ENCODE assay signal across 14 mouse cellular contexts in genomic region chr12:86683698-86684097, GRCm38 (mm10). TPM values are rescaled to one million over a fixed set of nuclear protein-coding genes. Genes with fewer than 3 reads are reported as not detected.
DNase-seq lines count a peak whose midpoint lies in the region; ATAC-seq lines count a peak whose summit lies in the region.
"Had no signal": no experiment of that assay in that cellular context is flagged by ENCODE, and none has a peak within 500 bp of the region (broad histone marks: within the 10 kb centered on the region; RNA-seq: fewer than 3 reads in every experiment).

No protein-coding gene starts in this region.

- WGBS in hindbrain, embryonic 15.5 days = 78% methylated on average over 7 of the region's 7 CpGs
- WGBS in hindbrain, embryonic 16.5 days = 74% methylated on average over 7 of the region's 7 CpGs
- 11% methylated on average over 7 of the region's 7 CpGs for WGBS in liver, embryonic 13.5 days (ENCODE audit: insufficient replicate concordance)

- no peak for ATAC-seq in hindbrain, embryonic 15.5 days (ENCODE audit: low FRiP score, low read depth)
- no peak for ATAC-seq in hindbrain, embryonic 16.5 days
- ATAC-seq in liver, embryonic 13.5 days (ENCODE audit: low read depth) = 0 out of 2 replicates have a peak, but pooled peaks have one; percentile 30

- H3K27me3 ChIP-seq in hindbrain, embryonic 15.5 days = no peaks in the 10 kb centered on the region
- no peaks in the 10 kb centered on the region for H3K27me3 ChIP-seq in hindbrain, embryonic 16.5 days (replicated peaks; ENCODE audit: control insufficient read depth, insufficient read depth, low read length)
- peaks cover 23% of the 10 kb centered on the region for H3K27me3 ChIP-seq in liver, embryonic 13.5 days

- H3K4me2 ChIP-seq in hindbrain, embryonic 15.5 days = peak overlapping the region; percentile 80; the same call in 1 of the 2 replicates
- no peak overlapping the region for H3K4me2 ChIP-seq in hindbrain, embryonic 16.5 days (ENCODE audit: low read length)
- H3K4me2 ChIP-seq in liver, embryonic 13.5 days = no peak overlapping the region

- H3K9me3 ChIP-seq in hindbrain, embryonic 15.5 days = no peaks in the 10 kb centered on the region
- H3K9me3 ChIP-seq in hindbrain, embryonic 16.5 days (ENCODE audit: control insufficient read depth, low read length) = no peaks in the 10 kb centered on the region
- H3K9me3 ChIP-seq in liver, embryonic 13.5 days (replicated peaks) = no peaks in the 10 kb centered on the region
- H3K9me3 ChIP-seq: limb, embryonic 10.5 days had no signal

- peaks cover 55% of the 10 kb centered on the region for H3K4me1 ChIP-seq in hindbrain, embryonic 15.5 days (replicated peaks)
- H3K4me1 ChIP-seq in hindbrain, embryonic 16.5 days (ENCODE audit: control insufficient read depth, insufficient read depth, low read depth, low read length) = peaks cover 36% of the 10 kb centered on the region
- H3K4me1 ChIP-seq in liver, embryonic 13.5 days (replicated peaks) = peaks cover 63% of the 10 kb centered on the region

- no peak overlapping the region for H3K4me3 ChIP-seq in hindbrain, embryonic 15.5 days
- no peak overlapping the region for H3K4me3 ChIP-seq in hindbrain, embryonic 16.5 days (ENCODE audit: low read length)
- no peak overlapping the region for H3K4me3 ChIP-seq in liver, embryonic 13.5 days (replicated peaks)
- H3K4me3 ChIP-seq: erythroblast, embryonic 14.5 days; limb, embryonic 10.5 days had no signal

- H3K36me3 ChIP-seq in hindbrain, embryonic 15.5 days = peaks cover 20% of the 10 kb centered on the region
- peaks cover 11% of the 10 kb centered on the region for H3K36me3 ChIP-seq in hindbrain, embryonic 16.5 days (ENCODE audit: control insufficient read depth, insufficient read depth, low read length)
- H3K36me3 ChIP-seq in liver, embryonic 13.5 days = no peaks in the 10 kb centered on the region
- H3K36me3 ChIP-seq: G1E had no signal

- no peak overlapping the region for H3K27ac ChIP-seq in hindbrain, embryonic 15.5 days (replicated peaks)
- no peak overlapping the region for H3K27ac ChIP-seq in hindbrain, embryonic 16.5 days (ENCODE audit: low read depth, low read length)
- peak overlapping the region; percentile 11; the same call in 1 of the 2 replicates for H3K27ac ChIP-seq in liver, embryonic 13.5 days
- H3K27ac ChIP-seq: limb, embryonic 10.5 days had no signal

- no peak overlapping the region for H3K9ac ChIP-seq in hindbrain, embryonic 15.5 days
- H3K9ac ChIP-seq in hindbrain, embryonic 16.5 days (ENCODE audit: low read depth, low read length) = no peak overlapping the region
- no peak overlapping the region for H3K9ac ChIP-seq in liver, embryonic 13.5 days

- peak; percentile 30 for DNase-seq in cerebellum, adult 9-11 months
- no peak for DNase-seq in cerebellum, postnatal 4 days (ENCODE audit: low spot score in 2 of 2)
- DNase-seq in MEL-GATA-1-ER (ENCODE audit: extremely low read depth, low read depth) = peak; percentile 93
- no peak for DNase-seq in liver, embryonic 13.5 days
- no peak for DNase-seq in kidney, postnatal 10 days
- DNase-seq in urinary bladder, postnatal 14 days (ENCODE audit: low spot score) = no peak
- DNase-seq: gastrocnemius, postnatal 36 days; kidney, adult 18-20 months; layer of hippocampus, adult 9-11 months had no signal

RNA-seq across cellular contexts. Expression of gene Vash1, which starts 5.2 kb away (rescaled TPM):
- 35.0 and 38.0 TPM in 2 replicates for polyA plus RNA-seq in hindbrain, embryonic 15.5 days (2015; fragmentation: Nextera tagmentation; extraction: Ambion mirVana)
- polyA plus RNA-seq in hindbrain, embryonic 16.5 days (2015; fragmentation: Nextera tagmentation; extraction: Ambion mirVana) = 28.3 and 31.5 TPM in 2 replicates
- 1.0 and 1.4 TPM in 2 replicates for polyA plus RNA-seq in liver, embryonic 13.5 days (2015; fragmentation: Nextera tagmentation; extraction: Ambion mirVana)
- polyA plus RNA-seq: erythroblast, embryonic 14.5 days; G1E had no signal

RNA-seq across cellular contexts. Expression of gene Angel1, which starts 42.6 kb away (rescaled TPM):
- 11.4 and 12.0 TPM in 2 replicates for polyA plus RNA-seq in hindbrain, embryonic 15.5 days (2015; fragmentation: Nextera tagmentation; extraction: Ambion mirVana)
- polyA plus RNA-seq in hindbrain, embryonic 16.5 days (2015; fragmentation: Nextera tagmentation; extraction: Ambion mirVana) = 10.0 and 13.0 TPM in 2 replicates
- polyA plus RNA-seq in liver, embryonic 13.5 days (2015; fragmentation: Nextera tagmentation; extraction: Ambion mirVana) = 1.1 and 1.6 TPM in 2 replicates

RNA-seq across cellular contexts. Expression of gene Lrrc74a, which starts 50.5 kb away (rescaled TPM):
- not detected in 2 replicates for polyA plus RNA-seq in hindbrain, embryonic 15.5 days (2015; fragmentation: Nextera tagmentation; extraction: Ambion mirVana)
- not detected in 2 replicates for polyA plus RNA-seq in hindbrain, embryonic 16.5 days (2015; fragmentation: Nextera tagmentation; extraction: Ambion mirVana)
- not detected in 2 replicates for polyA plus RNA-seq in liver, embryonic 13.5 days (2015; fragmentation: Nextera tagmentation; extraction: Ambion mirVana)
- polyA plus RNA-seq: erythroblast, embryonic 14.5 days; G1E; limb, embryonic 10.5 days had no signal

Comparison
In these comparisons a context has a peak if more than half of its experiments do, and no peak if none do; other contexts are left out.
1. DNase-seq: peak in cerebellum, adult 9-11 months (single experiment) and MEL-GATA-1-ER (single experiment); none in cerebellum, postnatal 4 days (0 of 2), liver, embryonic 13.5 days (single experiment), kidney, postnatal 10 days (single experiment) and urinary bladder, postnatal 14 days (single experiment).
2. RNA of gene Vash1, which starts 5.2 kb away (polyA plus RNA-seq): 35.0 to 38.0 TPM in hindbrain, embryonic 15.5 days and 28.3 to 31.5 TPM in hindbrain, embryonic 16.5 days; 1.0 to 1.4 TPM in liver, embryonic 13.5 days; every median in the first group is over 10 times any median in the second.